In the genomic region with DNA sequence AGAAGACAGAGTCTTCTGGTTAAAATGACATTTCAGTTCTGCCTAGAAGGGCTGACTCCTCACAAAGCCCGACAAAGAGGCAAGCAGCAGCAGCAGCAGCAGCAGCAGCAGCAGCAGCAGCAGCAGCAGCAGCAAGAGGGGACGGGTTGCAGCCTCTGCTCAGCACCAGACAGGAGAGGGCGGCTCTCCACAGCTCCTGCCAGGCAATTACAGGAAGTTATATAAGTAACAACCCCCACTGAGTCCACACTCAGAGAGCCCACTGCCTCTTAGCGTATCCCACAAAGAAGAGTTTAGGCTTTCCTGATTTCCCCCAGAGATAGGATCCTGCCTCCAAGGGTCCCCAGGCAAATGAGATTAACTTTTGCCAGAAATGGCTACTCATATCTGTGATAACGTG, we compare ENCODE assay signal across 10 mouse cellular contexts.
A peak's percentile ranks its signal among the peaks of the same experiment; 100 is the strongest.
DNase-seq lines count a peak whose midpoint lies in the region; ATAC-seq lines count a peak whose summit lies in the region.
"Had no signal": no experiment of that assay in that cellular context is flagged by ENCODE, and none has a peak within 500 bp of the region (broad histone marks: within the 10 kb centered on the region; RNA-seq: fewer than 3 reads in every experiment).

No protein-coding gene starts in this region.

- no peak overlapping the region for H3K27ac ChIP-seq in kidney, embryonic 16.5 days (ENCODE audit: low read length)
- H3K27ac ChIP-seq in intestine, embryonic 16.5 days (ENCODE audit: low read length), result no peak overlapping the region
- no peak overlapping the region for H3K27ac ChIP-seq in neural tube, embryonic 15.5 days (replicated peaks)
- H3K27ac ChIP-seq: embryonic facial prominence, embryonic 15.5 days; liver, embryonic 14.5 days had no signal

- no peaks in the 10 kb centered on the region for H3K36me3 ChIP-seq in kidney, embryonic 16.5 days (ENCODE audit: insufficient read depth, low read length)
- no peaks in the 10 kb centered on the region for H3K36me3 ChIP-seq in intestine, embryonic 16.5 days (ENCODE audit: control insufficient read depth, insufficient read depth, low read length)
- H3K36me3 ChIP-seq in neural tube, embryonic 15.5 days, result no peaks in the 10 kb centered on the region
- H3K36me3 ChIP-seq: embryonic facial prominence, embryonic 15.5 days had no signal

- no peak overlapping the region for H3K4me3 ChIP-seq in kidney, embryonic 16.5 days (ENCODE audit: low read length)
- no peak overlapping the region for H3K4me3 ChIP-seq in intestine, embryonic 16.5 days (ENCODE audit: low read length)
- H3K4me3 ChIP-seq in neural tube, embryonic 15.5 days (replicated peaks), result no peak overlapping the region
- H3K4me3 ChIP-seq: embryonic facial prominence, embryonic 15.5 days had no signal

- intact Hi-C loops in left cerebral cortex, postnatal 4 days (cut with DNase I), result no loop called here

- WGBS in kidney, embryonic 16.5 days, result 27% methylated on average over 5 of the region's 5 CpGs
- 28% methylated on average over 5 of the region's 5 CpGs for WGBS in intestine, embryonic 16.5 days
- WGBS in neural tube, embryonic 15.5 days, result 27% methylated on average over 5 of the region's 5 CpGs

- peak; percentile 61 to 77 for DNase-seq in adrenal gland, adult (ENCODE audit: inconsistent age in 2 of 2, low spot score in 1 of 2)
- DNase-seq in adrenal gland, postnatal 10 days, result no peak
- DNase-seq in kidney, adult 9 months, result no peak
- no peak for DNase-seq in left cerebral cortex, postnatal 4 days
- no peak for DNase-seq in right cerebral cortex, postnatal 36 days (ENCODE audit: low spot score in 2 of 2)

- H3K4me2 ChIP-seq in kidney, embryonic 16.5 days (replicated peaks; ENCODE audit: low read depth, low read length), result peak overlapping the region; percentile 21; the same call in 1 of the 2 replicates
- no peak overlapping the region for H3K4me2 ChIP-seq in intestine, embryonic 16.5 days (ENCODE audit: low read depth, low read length)
- H3K4me2 ChIP-seq in neural tube, embryonic 15.5 days, result peak overlapping the region; percentile 26; the same call in 1 of the 2 replicates
- H3K4me2 ChIP-seq: embryonic facial prominence, embryonic 15.5 days had no signal

- peaks cover 6% of the 10 kb centered on the region; the same call in 1 of the 2 replicates for H3K4me1 ChIP-seq in kidney, embryonic 16.5 days (ENCODE audit: insufficient read depth, low read length)
- peaks cover 7% of the 10 kb centered on the region; the same call in 1 of the 2 replicates for H3K4me1 ChIP-seq in intestine, embryonic 16.5 days (ENCODE audit: control insufficient read depth, insufficient read depth, low read length)
- peaks cover 6% of the 10 kb centered on the region; the same call in 1 of the 2 replicates for H3K4me1 ChIP-seq in neural tube, embryonic 15.5 days
- H3K4me1 ChIP-seq: embryonic facial prominence, embryonic 15.5 days had no signal

- ATAC-seq in kidney, embryonic 16.5 days (ENCODE audit: low FRiP score, low TSS enrichment), result peak; percentile 57; the same call in 1 of the 2 replicates
- peak; percentile 78 for ATAC-seq in intestine, embryonic 16.5 days
- ATAC-seq in neural tube, embryonic 15.5 days (ENCODE audit: low FRiP score), result peak; percentile 24; the same call in 1 of the 2 replicates

- H3K9ac ChIP-seq in kidney, embryonic 16.5 days (replicated peaks; ENCODE audit: low read length), result 0 out of 2 replicates have a peak overlapping the region, but pooled peaks have one; percentile 22
- H3K9ac ChIP-seq in intestine, embryonic 16.5 days (ENCODE audit: low read depth, low read length), result no peak overlapping the region
- H3K9ac ChIP-seq in neural tube, embryonic 15.5 days (replicated peaks), result no peak overlapping the region
- H3K9ac ChIP-seq: embryonic facial prominence, embryonic 15.5 days; liver, embryonic 14.5 days had no signal

- no peaks in the 10 kb centered on the region for H3K9me3 ChIP-seq in kidney, embryonic 16.5 days (ENCODE audit: low read length)
- H3K9me3 ChIP-seq in intestine, embryonic 16.5 days (ENCODE audit: control insufficient read depth, low read length), result no peaks in the 10 kb centered on the region
- no peaks in the 10 kb centered on the region for H3K9me3 ChIP-seq in neural tube, embryonic 15.5 days (replicated peaks)
- H3K9me3 ChIP-seq: embryonic facial prominence, embryonic 15.5 days had no signal

- no peaks in the 10 kb centered on the region for H3K27me3 ChIP-seq in kidney, embryonic 16.5 days (ENCODE audit: insufficient read depth, low read length)
- no peaks in the 10 kb centered on the region for H3K27me3 ChIP-seq in intestine, embryonic 16.5 days (replicated peaks; ENCODE audit: control insufficient read depth, insufficient read depth, low read length)
- no peaks in the 10 kb centered on the region for H3K27me3 ChIP-seq in neural tube, embryonic 15.5 days (replicated peaks)
- H3K27me3 ChIP-seq: embryonic facial prominence, embryonic 15.5 days had no signal

Comparison
In these comparisons a context has a peak if more than half of its experiments do, and no peak if none do; other contexts are left out.
1. DNase-seq: peak in adrenal gland, adult (2 of 2); none in adrenal gland, postnatal 10 days (single experiment), kidney, adult 9 months (single experiment), left cerebral cortex, postnatal 4 days (single experiment) and right cerebral cortex, postnatal 36 days (0 of 2).
2. ATAC-seq: peak in every context shown above with its lines; median percentile 78 in intestine, embryonic 16.5 days; 57 in kidney, embryonic 16.5 days; 24 in neural tube, embryonic 15.5 days.